Mouse (Mus musculus) lung, adult 10 weeks (tissue): ENCODE data around the gene Mtap. TPM values are rescaled to one million over a fixed set of nuclear protein-coding genes. Genes with fewer than 3 reads are reported as not detected.

Source experiments
- polyA plus RNA-seq: library from polyadenylated mRNA; stranded (reverse); fragments of 350-450 nt; fragmentation: Illumina TruSeq; extraction: RNeasy Lipid Tissue Mini Kit (QIAGEN cat#74804); gene quantifications from one replicate; pipeline ENCODE4 v1.2.3, GENCODE M21; 2014; ENCODE audit warnings: low read depth, low replicate concordance; ENCODE audit not compliant: insufficient read depth

Mtap gene
- polyA plus RNA-seq, result 9.9 TPM

DNA sequence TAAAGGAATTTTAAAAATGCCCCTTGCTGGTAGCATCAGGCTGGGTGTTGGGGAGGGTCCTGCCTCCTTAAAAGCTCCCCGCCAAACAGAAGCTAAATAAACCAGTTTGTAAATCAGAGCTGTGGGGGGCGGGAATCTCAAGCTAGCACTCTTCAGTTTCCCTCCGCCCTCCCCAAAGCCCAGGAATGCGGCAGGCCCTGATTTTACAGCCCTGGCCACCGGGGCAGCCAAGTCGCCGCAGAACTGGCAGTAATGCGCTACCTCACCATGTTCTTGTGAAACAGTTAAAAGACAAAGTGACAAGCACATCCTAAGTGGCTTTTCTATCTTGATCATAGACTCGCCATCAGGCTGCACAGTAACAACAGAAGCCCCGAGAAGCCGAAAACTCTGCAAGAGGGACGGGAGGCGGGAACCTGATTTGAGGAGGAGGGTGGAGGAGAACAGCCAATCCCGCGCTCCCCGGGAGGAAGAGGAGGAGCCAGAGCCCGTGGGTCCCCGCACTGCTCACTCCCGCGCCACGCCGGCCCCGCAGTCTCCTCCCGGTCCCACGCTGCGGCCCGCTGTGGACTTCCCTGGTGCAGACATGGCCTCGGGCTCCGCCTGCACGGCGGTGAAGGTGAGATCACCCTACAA, at the start of gene Mtap:
TSS of gene Mtap (plus strand) at position 217 of the 636 bp plus-strand sequence.

Other genes starting within 250 kb of the Mtap start
- gene Cdkn2a, start 157.5 kb downstream of the Mtap start, polyA plus RNA-seq, result 2.3 TPM
- gene Cdkn2b, start 173.9 kb downstream of the Mtap start, polyA plus RNA-seq, result 27.4 TPM